ENCODE assay signal across 19 mouse cellular contexts in the genomic region with DNA sequence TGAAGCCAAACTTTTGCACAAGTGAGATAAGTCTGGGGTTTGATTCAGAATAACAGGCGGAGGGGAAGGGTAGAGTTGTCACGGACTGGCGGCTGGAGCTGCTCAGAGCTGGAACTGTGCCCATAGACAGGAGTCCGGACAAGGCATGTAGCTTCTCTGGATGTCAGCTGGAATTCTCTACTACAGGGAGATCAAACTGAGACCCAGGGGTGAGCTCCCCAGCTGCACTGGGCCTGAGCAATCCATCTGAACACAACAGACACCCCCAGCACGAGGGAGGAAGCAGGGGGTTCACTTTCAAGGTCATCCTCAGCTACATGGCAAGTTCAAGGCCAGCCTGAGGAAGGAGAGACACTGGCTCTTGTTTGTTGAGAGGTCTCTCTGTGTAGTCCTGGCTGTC. TPM values are rescaled to one million over a fixed set of nuclear protein-coding genes. Genes with fewer than 3 reads are reported as not detected.
DNase-seq lines count a peak whose midpoint lies in the region; ATAC-seq and TF ChIP-seq lines count a peak whose summit lies in the region.
"Had no signal": no experiment of that assay in that cellular context is flagged by ENCODE, and none has a peak within 500 bp of the region (broad histone marks: within the 10 kb centered on the region; RNA-seq: fewer than 3 reads in every experiment).

No protein-coding gene starts in this region.

- DNase-seq in heart, embryonic 10.5 days (ENCODE audit: low spot score), result no peak
- DNase-seq in heart, adult 18-20 months, result no peak
- peak; percentile 18 for DNase-seq in hindbrain, postnatal 0 days (ENCODE audit: low spot score)
- DNase-seq: cerebellum, adult 18-20 months; gastrocnemius, adult 2 months; kidney, adult 9 months; lung, adult 2 months; lung, postnatal 4 days; right cerebral cortex, postnatal 4 days had no signal

- H3K9ac ChIP-seq in hindbrain, postnatal 0 days (replicated peaks; ENCODE audit: low read length), result no peak overlapping the region
- H3K9ac ChIP-seq in hindbrain, embryonic 16.5 days (ENCODE audit: low read depth, low read length), result no peak overlapping the region
- no peak overlapping the region for H3K9ac ChIP-seq in intestine, embryonic 15.5 days
- no peak overlapping the region for H3K9ac ChIP-seq in intestine, postnatal 0 days (ENCODE audit: low read depth, low read length)
- H3K9ac ChIP-seq: forebrain, embryonic 12.5 days; hindbrain, embryonic 13.5 days; limb, embryonic 12.5 days; liver, embryonic 12.5 days had no signal

- peaks cover 10% of the 10 kb centered on the region; the same call in 1 of the 2 replicates for H3K4me1 ChIP-seq in heart, embryonic 10.5 days
- no peaks in the 10 kb centered on the region for H3K4me1 ChIP-seq in hindbrain, postnatal 0 days (ENCODE audit: insufficient read depth, low read length)
- H3K4me1 ChIP-seq in hindbrain, embryonic 16.5 days (ENCODE audit: control insufficient read depth, insufficient read depth, low read depth, low read length), result no peaks in the 10 kb centered on the region
- H3K4me1 ChIP-seq in intestine, embryonic 15.5 days (replicated peaks), result peaks cover 7% of the 10 kb centered on the region
- H3K4me1 ChIP-seq in intestine, postnatal 0 days (replicated peaks; ENCODE audit: control insufficient read depth, insufficient read depth, low read length), result no peaks in the 10 kb centered on the region; the same call in 1 of the 2 replicates
- H3K4me1 ChIP-seq: hindbrain, embryonic 13.5 days; limb, embryonic 12.5 days had no signal

- 0 out of 2 replicates have a peak overlapping the region, but pooled peaks have one; percentile 47 for H3K27ac ChIP-seq in heart, embryonic 10.5 days
- no peak overlapping the region for H3K27ac ChIP-seq in hindbrain, postnatal 0 days
- no peak overlapping the region for H3K27ac ChIP-seq in hindbrain, embryonic 16.5 days (ENCODE audit: low read depth, low read length)
- H3K27ac ChIP-seq in intestine, embryonic 15.5 days, result peak overlapping the region; percentile 62
- peak overlapping the region; percentile 63 for H3K27ac ChIP-seq in intestine, postnatal 0 days (ENCODE audit: low read depth, low read length)
- H3K27ac ChIP-seq: forebrain, embryonic 12.5 days; gastrocnemius, adult 2 months; hindbrain, embryonic 13.5 days; limb, embryonic 12.5 days; liver, embryonic 12.5 days; midbrain, embryonic 10.5 days; stomach, postnatal 0 days had no signal

- 59% methylated on average over 5 of the region's 5 CpGs for WGBS in heart, embryonic 10.5 days
- WGBS in hindbrain, postnatal 0 days, result 42% methylated on average over 5 of the region's 5 CpGs
- 75% methylated on average over 5 of the region's 5 CpGs for WGBS in hindbrain, embryonic 16.5 days
- WGBS in intestine, embryonic 15.5 days, result 29% methylated on average over 5 of the region's 5 CpGs
- 15% methylated on average over 5 of the region's 5 CpGs for WGBS in intestine, postnatal 0 days

- no peak for TF ChIP-seq CTCF in hindbrain, postnatal 0 days (IDR thresholded peaks at IDR 0.05; ENCODE audit: low read depth)
- no peak for TF ChIP-seq CTCF in intestine, postnatal 0 days (IDR thresholded peaks at IDR 0.05; ENCODE audit: low read depth)

- ATAC-seq in hindbrain, postnatal 0 days, result no peak
- no peak for ATAC-seq in hindbrain, embryonic 16.5 days
- peak; percentile 43 for ATAC-seq in intestine, embryonic 15.5 days
- peak; percentile 24; the same call in 1 of the 2 replicates for ATAC-seq in intestine, postnatal 0 days
- ATAC-seq in CD4-positive, CD25-positive, alpha-beta regulatory T cell, adult 4 months, result no peak
- ATAC-seq: liver, embryonic 12.5 days had no signal

- no peak overlapping the region for H3K4me3 ChIP-seq in heart, embryonic 10.5 days
- no peak overlapping the region for H3K4me3 ChIP-seq in hindbrain, postnatal 0 days (ENCODE audit: low read length)
- no peak overlapping the region for H3K4me3 ChIP-seq in hindbrain, embryonic 16.5 days (ENCODE audit: low read length)
- no peak overlapping the region for H3K4me3 ChIP-seq in intestine, embryonic 15.5 days (replicated peaks)
- H3K4me3 ChIP-seq in intestine, postnatal 0 days (ENCODE audit: low read depth, low read length), result no peak overlapping the region
- H3K4me3 ChIP-seq: forebrain, embryonic 12.5 days; gastrocnemius, adult 2 months; hindbrain, embryonic 13.5 days; limb, embryonic 12.5 days; liver, embryonic 12.5 days; midbrain, embryonic 10.5 days had no signal

- H3K9me3 ChIP-seq in heart, embryonic 10.5 days, result no peaks in the 10 kb centered on the region
- no peaks in the 10 kb centered on the region for H3K9me3 ChIP-seq in hindbrain, postnatal 0 days (ENCODE audit: low read length)
- H3K9me3 ChIP-seq in hindbrain, embryonic 16.5 days (ENCODE audit: control insufficient read depth, low read length), result no peaks in the 10 kb centered on the region
- no peaks in the 10 kb centered on the region for H3K9me3 ChIP-seq in intestine, embryonic 15.5 days
- H3K9me3 ChIP-seq in intestine, postnatal 0 days (ENCODE audit: control insufficient read depth), result no peaks in the 10 kb centered on the region
- H3K9me3 ChIP-seq: forebrain, embryonic 12.5 days; hindbrain, embryonic 13.5 days; limb, embryonic 12.5 days; liver, embryonic 12.5 days; midbrain, embryonic 10.5 days had no signal

- H3K4me2 ChIP-seq in hindbrain, postnatal 0 days (ENCODE audit: low read depth, low read length), result no peak overlapping the region
- H3K4me2 ChIP-seq in hindbrain, embryonic 16.5 days (ENCODE audit: low read length), result no peak overlapping the region
- H3K4me2 ChIP-seq in intestine, embryonic 15.5 days (replicated peaks), result no peak overlapping the region
- H3K4me2 ChIP-seq in intestine, postnatal 0 days (replicated peaks; ENCODE audit: low read depth), result no peak overlapping the region
- H3K4me2 ChIP-seq: forebrain, embryonic 12.5 days; hindbrain, embryonic 13.5 days; limb, embryonic 12.5 days; liver, embryonic 12.5 days had no signal

- peaks cover 12% of the 10 kb centered on the region for H3K36me3 ChIP-seq in heart, embryonic 10.5 days
- peaks cover 8% of the 10 kb centered on the region; the same call in 1 of the 2 replicates for H3K36me3 ChIP-seq in hindbrain, postnatal 0 days (ENCODE audit: insufficient read depth, low read length)
- H3K36me3 ChIP-seq in hindbrain, embryonic 16.5 days (ENCODE audit: control insufficient read depth, insufficient read depth, low read length), result no peaks in the 10 kb centered on the region
- H3K36me3 ChIP-seq in intestine, embryonic 15.5 days, result peaks cover 9% of the 10 kb centered on the region; the same call in 1 of the 2 replicates
- peaks cover 37% of the 10 kb centered on the region for H3K36me3 ChIP-seq in intestine, postnatal 0 days (ENCODE audit: control insufficient read depth, insufficient read depth)

- H3K27me3 ChIP-seq in heart, embryonic 10.5 days (ENCODE audit: insufficient read depth, poor library complexity, severe bottlenecking), result no peaks in the 10 kb centered on the region
- H3K27me3 ChIP-seq in hindbrain, postnatal 0 days (ENCODE audit: insufficient read depth, low read length), result no peaks in the 10 kb centered on the region
- no peaks in the 10 kb centered on the region for H3K27me3 ChIP-seq in hindbrain, embryonic 16.5 days (replicated peaks; ENCODE audit: control insufficient read depth, insufficient read depth, low read length)
- H3K27me3 ChIP-seq in intestine, embryonic 15.5 days (replicated peaks), result no peaks in the 10 kb centered on the region
- H3K27me3 ChIP-seq in intestine, postnatal 0 days (replicated peaks; ENCODE audit: control insufficient read depth, insufficient read depth, low read length), result no peaks in the 10 kb centered on the region
- H3K27me3 ChIP-seq: forebrain, embryonic 12.5 days; hindbrain, embryonic 13.5 days; limb, embryonic 12.5 days; liver, embryonic 12.5 days had no signal

RNA-seq across cellular contexts. Expression of a gene that starts 13.5 kb away (rescaled TPM):
- polyA plus RNA-seq in heart, embryonic 10.5 days (2016; fragmentation: Nextera tagmentation; extraction: Ambion mirVana), result 23.3 and 24.9 TPM in 2 replicates
- total RNA-seq in heart, adult 18-20 months (2021), result 10 to 100 TPM; 22.3 to 24.2 TPM
- total RNA-seq in hindbrain, postnatal 0 days (2014; rRNA removed), result 66.4 and 75.8 TPM in 2 replicates
- polyA plus RNA-seq in hindbrain, postnatal 0 days (2015; fragmentation: Nextera tagmentation; extraction: Ambion mirVana), result 65.4 and 70.8 TPM in 2 replicates
- 54.1 and 58.5 TPM in 2 replicates for polyA plus RNA-seq in hindbrain, embryonic 16.5 days (2015; fragmentation: Nextera tagmentation; extraction: Ambion mirVana)
- polyA plus RNA-seq in intestine, embryonic 15.5 days (2015; fragmentation: Nextera tagmentation; extraction: Ambion mirVana), result 93.1 and 94.7 TPM in 2 replicates
- polyA plus RNA-seq in intestine, postnatal 0 days (2015; fragmentation: Nextera tagmentation; extraction: Ambion mirVana), result 273 and 300 TPM in 2 replicates
- 10 to 100 TPM; 65.3 to 71.7 TPM for polyA plus RNA-seq in CD4-positive, CD25-positive, alpha-beta regulatory T cell, adult 4 months (2017; shearing (Covaris generic))

RNA-seq across cellular contexts. Expression of a gene that starts 46.9 kb away (rescaled TPM):
- 37.2 and 41.0 TPM in 2 replicates for polyA plus RNA-seq in heart, embryonic 10.5 days (2016; fragmentation: Nextera tagmentation; extraction: Ambion mirVana)
- total RNA-seq in heart, adult 18-20 months (2021), result 10 to 100 TPM; 51.7 to 54.1 TPM
- total RNA-seq in hindbrain, postnatal 0 days (2014; rRNA removed), result 18.6 and 23.3 TPM in 2 replicates
- 21.4 and 22.8 TPM in 2 replicates for polyA plus RNA-seq in hindbrain, postnatal 0 days (2015; fragmentation: Nextera tagmentation; extraction: Ambion mirVana)
- polyA plus RNA-seq in hindbrain, embryonic 16.5 days (2015; fragmentation: Nextera tagmentation; extraction: Ambion mirVana), result 30.3 and 31.9 TPM in 2 replicates
- polyA plus RNA-seq in intestine, embryonic 15.5 days (2015; fragmentation: Nextera tagmentation; extraction: Ambion mirVana), result 34.6 and 35.7 TPM in 2 replicates
- 16.8 and 19.0 TPM in 2 replicates for polyA plus RNA-seq in intestine, postnatal 0 days (2015; fragmentation: Nextera tagmentation; extraction: Ambion mirVana)
- polyA plus RNA-seq in CD4-positive, CD25-positive, alpha-beta regulatory T cell, adult 4 months (2017; shearing (Covaris generic)), result 10 to 100 TPM; 42.8 to 62.9 TPM

RNA-seq across cellular contexts. Expression of a gene that starts 46.9 kb away (rescaled TPM):
- 45.5 and 51.0 TPM in 2 replicates for polyA plus RNA-seq in heart, embryonic 10.5 days (2016; fragmentation: Nextera tagmentation; extraction: Ambion mirVana)
- 10 to 100 TPM; 48.4 to 52.1 TPM for total RNA-seq in heart, adult 18-20 months (2021)
- 18.5 and 21.6 TPM in 2 replicates for total RNA-seq in hindbrain, postnatal 0 days (2014; rRNA removed)
- 41.7 and 45.0 TPM in 2 replicates for polyA plus RNA-seq in hindbrain, postnatal 0 days (2015; fragmentation: Nextera tagmentation; extraction: Ambion mirVana)
- 33.0 and 33.1 TPM in 2 replicates for polyA plus RNA-seq in hindbrain, embryonic 16.5 days (2015; fragmentation: Nextera tagmentation; extraction: Ambion mirVana)
- 54.5 and 58.9 TPM in 2 replicates for polyA plus RNA-seq in intestine, embryonic 15.5 days (2015; fragmentation: Nextera tagmentation; extraction: Ambion mirVana)
- polyA plus RNA-seq in intestine, postnatal 0 days (2015; fragmentation: Nextera tagmentation; extraction: Ambion mirVana), result 58.1 and 64.0 TPM in 2 replicates
- 100 to 1,000 TPM; 122 to 154 TPM for polyA plus RNA-seq in CD4-positive, CD25-positive, alpha-beta regulatory T cell, adult 4 months (2017; shearing (Covaris generic))

RNA-seq across cellular contexts. Expression of a gene that starts 56.2 kb away (rescaled TPM):
- 3.9 and 4.2 TPM in 2 replicates for polyA plus RNA-seq in heart, embryonic 10.5 days (2016; fragmentation: Nextera tagmentation; extraction: Ambion mirVana)
- total RNA-seq in heart, adult 18-20 months (2021), result 1 to 10 TPM; 7.4 to 8.8 TPM
- 179 and 206 TPM in 2 replicates for total RNA-seq in hindbrain, postnatal 0 days (2014; rRNA removed)
- 29.3 and 33.3 TPM in 2 replicates for polyA plus RNA-seq in hindbrain, postnatal 0 days (2015; fragmentation: Nextera tagmentation; extraction: Ambion mirVana)
- 66.3 and 67.6 TPM in 2 replicates for polyA plus RNA-seq in hindbrain, embryonic 16.5 days (2015; fragmentation: Nextera tagmentation; extraction: Ambion mirVana)
- 6.0 and 6.1 TPM in 2 replicates for polyA plus RNA-seq in intestine, embryonic 15.5 days (2015; fragmentation: Nextera tagmentation; extraction: Ambion mirVana)
- polyA plus RNA-seq in intestine, postnatal 0 days (2015; fragmentation: Nextera tagmentation; extraction: Ambion mirVana), result 2.3 and 2.6 TPM in 2 replicates
- polyA plus RNA-seq in CD4-positive, CD25-positive, alpha-beta regulatory T cell, adult 4 months (2017; shearing (Covaris generic)), result 1 to 10 TPM; 2.8 to 3.5 TPM

Comparison
In these comparisons a context has a peak if more than half of its experiments do, and no peak if none do; other contexts are left out.
1. H3K27ac ChIP-seq: peak in heart, embryonic 10.5 days (single experiment), intestine, embryonic 15.5 days (single experiment) and intestine, postnatal 0 days (single experiment); none in hindbrain, postnatal 0 days (single experiment) and hindbrain, embryonic 16.5 days (single experiment).
2. ATAC-seq: peak in intestine, embryonic 15.5 days (single experiment) and intestine, postnatal 0 days (single experiment); none in hindbrain, postnatal 0 days (single experiment), hindbrain, embryonic 16.5 days (single experiment) and CD4-positive, CD25-positive, alpha-beta regulatory T cell, adult 4 months (single experiment).